Mouse (Mus musculus) thymus, postnatal 25 days (tissue): ENCODE results near the gene Gab2.

ENCODE experiments used
- DNase-seq: peaks from one replicate; pipeline ENCODE4 v3.0.0; 2022

Gene Gab2

GRCm38 (mm10) chr7:97324342-97324741 lies 243.0 kb downstream of the Gab2 start:
- DNase-seq: no peak

- no peak for DNase-seq
Measured at GRCm38 (mm10) chr7:97325156-97325985, 244.0 kb downstream of the Gab2 start.

GRCm38 (mm10) chr7:97327376-97327775 lies 246.0 kb downstream of the Gab2 start:
- DNase-seq: no peak

- DNase-seq: no peak
Measured at GRCm38 (mm10) chr7:97328891-97329588, 247.7 kb downstream of the Gab2 start.

GRCm38 (mm10) chr7:97329676-97330075 lies 248.3 kb downstream of the Gab2 start:
- no peak for DNase-seq

GRCm38 (mm10) chr7:97330931-97331645 lies 249.7 kb downstream of the Gab2 start:
- no peak for DNase-seq

GRCm38 (mm10) chr7:97331726-97332666 lies 250.6 kb downstream of the Gab2 start, which contains the start of the genes Usp35 and Kctd21:
Usp35 (minus strand) TSS chr7:97332020.
Kctd21 (plus strand) TSS chr7:97332327.
- peak; percentile 96 for DNase-seq

- no peak for DNase-seq
Measured at GRCm38 (mm10) chr7:97332667-97333041, 251.3 kb downstream of the Gab2 start.

GRCm38 (mm10) chr7:97333113-97333898 lies 251.9 kb downstream of the Gab2 start:
- no peak for DNase-seq

GRCm38 (mm10) chr7:97334406-97334805 lies 253.0 kb downstream of the Gab2 start:
- no peak for DNase-seq

- no peak for DNase-seq
Measured at GRCm38 (mm10) chr7:97336678-97337077, 255.3 kb downstream of the Gab2 start.

- no peak for DNase-seq
Measured at GRCm38 (mm10) chr7:97338593-97338992, 257.2 kb downstream of the Gab2 start.

GRCm38 (mm10) chr7:97339623-97340022 lies 258.2 kb downstream of the Gab2 start:
- DNase-seq: no peak

- no peak for DNase-seq
Measured at GRCm38 (mm10) chr7:97340907-97341849, 259.8 kb downstream of the Gab2 start.

- DNase-seq: no peak
Measured at GRCm38 (mm10) chr7:97342961-97343360, 261.6 kb downstream of the Gab2 start.

GRCm38 (mm10) chr7:97344655-97345054 lies 263.3 kb downstream of the Gab2 start:
- no peak for DNase-seq

- DNase-seq: no peak
Measured at GRCm38 (mm10) chr7:97345229-97345871, 264.0 kb downstream of the Gab2 start.

- DNase-seq: no peak
Measured at GRCm38 (mm10) chr7:97346111-97346821, 264.9 kb downstream of the Gab2 start.

- DNase-seq: no peak
Measured at GRCm38 (mm10) chr7:97346822-97347166, 265.4 kb downstream of the Gab2 start.
